Mouse (Mus musculus): ENCODE results near the gene Dll1.

DNA sequence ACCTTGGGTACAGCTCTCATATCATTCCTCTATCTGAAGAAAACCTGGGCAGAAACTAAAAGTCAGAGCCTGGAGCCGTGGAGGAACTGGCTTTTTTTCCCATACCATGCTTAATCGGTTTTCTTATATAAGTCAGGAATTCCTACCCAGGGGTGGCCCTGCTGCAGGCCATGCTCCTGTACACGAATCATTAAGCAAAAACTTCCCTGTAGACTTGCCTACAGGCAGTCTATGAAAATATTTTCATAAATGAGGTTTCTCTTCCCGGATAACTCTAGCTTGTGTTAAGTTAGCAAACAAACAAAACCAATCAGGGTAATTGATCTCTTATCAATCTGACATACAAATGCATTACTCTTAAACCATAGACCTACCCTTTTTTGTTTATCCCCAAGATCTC lies 12.2 kb upstream of the Dll1 start:
- TF ChIP-seq POLR2A (IDR thresholded peaks at IDR 0.05; ENCODE audit: insufficient read length, low read depth) (no peak), MAX (IDR thresholded peaks at IDR 0.05; ENCODE audit: low read depth) (no peak), MYOD1 (IDR thresholded peaks at IDR 0.05; ENCODE audit: control insufficient read depth in 1 of 3, insufficient read length in 2 of 3, low read depth in 2 of 3) (no peak), MYOG (IDR thresholded peaks at IDR 0.05; ENCODE audit: control insufficient read depth in 1 of 3, insufficient read depth in 1 of 3, insufficient read length in 2 of 3, low read depth in 2 of 3) (no peak), E2F4 (IDR thresholded peaks at IDR 0.05; ENCODE audit: insufficient read depth) (no peak), TCF3 (IDR thresholded peaks at IDR 0.05; ENCODE audit: insufficient read length, low read depth) (no peak), USF1 (IDR thresholded peaks at IDR 0.05; ENCODE audit: low read depth) (no peak), CEBPB (IDR thresholded peaks at IDR 0.05; ENCODE audit: insufficient read depth, poor library complexity, severe bottlenecking) (no peak), POLR2AphosphoS2 (IDR thresholded peaks at IDR 0.05; ENCODE audit: insufficient read length, low read depth) (no peak)

Measured in myocyte (in vitro differentiated cells).